Mouse (Mus musculus): ENCODE measurements around the gene Pacs2. TPM values are rescaled to one million over a fixed set of nuclear protein-coding genes. Genes with fewer than 3 reads are reported as not detected.

Pacs2 gene
- polyA plus RNA-seq, 1 experiment from 2014 or later, result 5.1 TPM

GRCm38 (mm10) chr12:113032296-113033250 is 18.3 kb downstream of the Pacs2 start:
- TF ChIP-seq CTCF (IDR thresholded peaks at IDR 0.05; ENCODE audit: low read depth), result no peak
- Histone ChIP-seq H3K27me3 (replicated peaks; ENCODE audit: control insufficient read depth, insufficient read depth, low read length) (no peaks in the 10 kb centered on the region), H3K9ac (ENCODE audit: low read depth, low read length) (no peak overlapping the region), H3K9me3 (ENCODE audit: control insufficient read depth) (no peaks in the 10 kb centered on the region), H3K4me3 (ENCODE audit: low read depth, low read length) (no peak overlapping the region), H3K4me2 (replicated peaks; ENCODE audit: low read depth) (no peak overlapping the region), H3K36me3 (ENCODE audit: control insufficient read depth, insufficient read depth) (no peaks in the 10 kb centered on the region; the same call in 1 of the 2 replicates), H3K27ac (ENCODE audit: low read depth, low read length) (no peak overlapping the region), H3K4me1 (replicated peaks; ENCODE audit: control insufficient read depth, insufficient read depth, low read length) (no peaks in the 10 kb centered on the region)
- ATAC-seq, result no peak
- 82% methylated on average over 11 of the region's 11 CpGs for WGBS

- WGBS, result 75% methylated on average over 2 of the region's 2 CpGs
- Histone ChIP-seq H3K4me1 (replicated peaks; ENCODE audit: control insufficient read depth, insufficient read depth, low read length) (no peaks in the 10 kb centered on the region), H3K27ac (ENCODE audit: low read depth, low read length) (no peak overlapping the region), H3K4me3 (ENCODE audit: low read depth, low read length) (no peak overlapping the region), H3K9me3 (ENCODE audit: control insufficient read depth) (no peaks in the 10 kb centered on the region), H3K27me3 (replicated peaks; ENCODE audit: control insufficient read depth, insufficient read depth, low read length) (no peaks in the 10 kb centered on the region), H3K9ac (ENCODE audit: low read depth, low read length) (no peak overlapping the region), H3K36me3 (ENCODE audit: control insufficient read depth, insufficient read depth) (no peaks in the 10 kb centered on the region; the same call in 1 of the 2 replicates), H3K4me2 (replicated peaks; ENCODE audit: low read depth) (no peak overlapping the region)
- no peak for ATAC-seq
- TF ChIP-seq CTCF (IDR thresholded peaks at IDR 0.05; ENCODE audit: low read depth), result no peak
These were observed 20.8 kb downstream of the Pacs2 start for GRCm38 (mm10) chr12:113035093-113035492.

- TF ChIP-seq CTCF (IDR thresholded peaks at IDR 0.05; ENCODE audit: low read depth), result no peak
- 70% methylated on average over 4 of the region's 4 CpGs for whole genome bisulfite sequencing
- Histone ChIP-seq H3K27ac (ENCODE audit: low read depth, low read length) (no peak overlapping the region), H3K9me3 (ENCODE audit: control insufficient read depth) (no peaks in the 10 kb centered on the region), H3K4me3 (ENCODE audit: low read depth, low read length) (no peak overlapping the region), H3K36me3 (ENCODE audit: control insufficient read depth, insufficient read depth) (no peaks in the 10 kb centered on the region; the same call in 1 of the 2 replicates), H3K9ac (ENCODE audit: low read depth, low read length) (no peak overlapping the region), H3K4me2 (replicated peaks; ENCODE audit: low read depth) (no peak overlapping the region), H3K27me3 (replicated peaks; ENCODE audit: control insufficient read depth, insufficient read depth, low read length) (no peaks in the 10 kb centered on the region), H3K4me1 (replicated peaks; ENCODE audit: control insufficient read depth, insufficient read depth, low read length) (no peaks in the 10 kb centered on the region)
- no peak for ATAC-seq
These were observed 22.7 kb downstream of the Pacs2 start for GRCm38 (mm10) chr12:113036996-113037395.

- H3K9ac ChIP-seq (ENCODE audit: low read depth, low read length), result no peak overlapping the region
- no peak overlapping the region for H3K4me2 ChIP-seq (replicated peaks; ENCODE audit: low read depth)
- WGBS, result 87% methylated on average over 4 of the region's 4 CpGs
- H3K27me3 ChIP-seq (replicated peaks; ENCODE audit: control insufficient read depth, insufficient read depth, low read length), result no peaks in the 10 kb centered on the region
- no peaks in the 10 kb centered on the region for H3K4me1 ChIP-seq (replicated peaks; ENCODE audit: control insufficient read depth, insufficient read depth, low read length)
- H3K27ac ChIP-seq (ENCODE audit: low read depth, low read length), result no peak overlapping the region
- no peak for TF ChIP-seq CTCF (IDR thresholded peaks at IDR 0.05; ENCODE audit: low read depth)
- no peaks in the 10 kb centered on the region for H3K9me3 ChIP-seq (ENCODE audit: control insufficient read depth)
- no peak for ATAC-seq
- H3K4me3 ChIP-seq (ENCODE audit: low read depth, low read length), result no peak overlapping the region
- no peaks in the 10 kb centered on the region; the same call in 1 of the 2 replicates for H3K36me3 ChIP-seq (ENCODE audit: control insufficient read depth, insufficient read depth)
These were observed 24.1 kb downstream of the Pacs2 start for GRCm38 (mm10) chr12:113038414-113038813.

GRCm38 (mm10) chr12:113041481-113042439 is 27.5 kb downstream of the Pacs2 start:
- WGBS, result 74% methylated on average over 15 of the region's 15 CpGs
- no peak for TF ChIP-seq CTCF (IDR thresholded peaks at IDR 0.05; ENCODE audit: low read depth)
- H3K9ac ChIP-seq (ENCODE audit: low read depth, low read length), result no peak overlapping the region
- H3K9me3 ChIP-seq (ENCODE audit: control insufficient read depth), result no peaks in the 10 kb centered on the region
- H3K27ac ChIP-seq (ENCODE audit: low read depth, low read length), result no peak overlapping the region
- H3K4me3 ChIP-seq (ENCODE audit: low read depth, low read length), result no peak overlapping the region
- H3K27me3 ChIP-seq (replicated peaks; ENCODE audit: control insufficient read depth, insufficient read depth, low read length), result no peaks in the 10 kb centered on the region
- no peak for ATAC-seq
- H3K36me3 ChIP-seq (ENCODE audit: control insufficient read depth, insufficient read depth), result peaks cover 16% of the 10 kb centered on the region; the same call in 1 of the 2 replicates
- H3K4me2 ChIP-seq (replicated peaks; ENCODE audit: low read depth), result no peak overlapping the region
- no peaks in the 10 kb centered on the region for H3K4me1 ChIP-seq (replicated peaks; ENCODE audit: control insufficient read depth, insufficient read depth, low read length)

GRCm38 (mm10) chr12:113042543-113042942 is 28.2 kb downstream of the Pacs2 start:
- H3K4me2 ChIP-seq (replicated peaks; ENCODE audit: low read depth), result no peak overlapping the region
- TF ChIP-seq CTCF (IDR thresholded peaks at IDR 0.05; ENCODE audit: low read depth), result no peak

More at GRCm38 (mm10) chr12:113042543-113042942, 28.2 kb downstream of the Pacs2 start:
- no peak overlapping the region for H3K27ac ChIP-seq (ENCODE audit: low read depth, low read length)
- H3K9me3 ChIP-seq (ENCODE audit: control insufficient read depth), result no peaks in the 10 kb centered on the region
- no peaks in the 10 kb centered on the region for H3K27me3 ChIP-seq (replicated peaks; ENCODE audit: control insufficient read depth, insufficient read depth, low read length)
- no peak overlapping the region for H3K9ac ChIP-seq (ENCODE audit: low read depth, low read length)
- WGBS, result 61% methylated on average over 2 of the region's 2 CpGs
- no peaks in the 10 kb centered on the region for H3K4me1 ChIP-seq (replicated peaks; ENCODE audit: control insufficient read depth, insufficient read depth, low read length)
- peaks cover 24% of the 10 kb centered on the region for H3K36me3 ChIP-seq (ENCODE audit: control insufficient read depth, insufficient read depth)
- no peak for ATAC-seq
- no peak overlapping the region for H3K4me3 ChIP-seq (ENCODE audit: low read depth, low read length)

Measured in intestine, postnatal 0 days (tissue).